Mouse (Mus musculus) intestine, embryonic 15.5 days (tissue): ENCODE measurements at regions not wholly inside any gene's neighbourhood (a gene's known extent, or its start where the extent isn't known, plus 50 kb on each side); places are given as distances from the start of the nearest gene placed in this dataset.

Experiments used
- ATAC-seq: fragments of 200-750 bp; cut with Nextera tagmentation; 2 replicates; pipeline ENCODE4 v1.8.0; 2017; ENCODE audit warnings: moderate TSS enrichment, moderate library complexity
- H3K27ac ChIP-seq: fragments of 300-500 bp; sonication (generic); 2 replicates; pipeline ENCODE4 v1.5.1; 2015; ENCODE audit warnings: mild to moderate bottlenecking, inconsistent platforms
- H3K27me3 ChIP-seq: fragments of 300-500 bp; sonication (generic); replicated peaks from 2 replicates; pipeline ENCODE4 v1.6.1; 2015; ENCODE audit warnings: inconsistent platforms
- H3K36me3 ChIP-seq: fragments of 300-500 bp; sonication (generic); 2 replicates; pipeline ENCODE4 v1.6.1; 2015; ENCODE audit warnings: inconsistent platforms
- H3K4me1 ChIP-seq: fragments of 300-500 bp; sonication (generic); replicated peaks from 2 replicates; pipeline ENCODE4 v1.6.1; 2015; ENCODE audit warnings: inconsistent platforms
- H3K4me2 ChIP-seq: fragments of 300-500 bp; sonication (generic); replicated peaks from 2 replicates; pipeline ENCODE4 v1.6.1; 2015; ENCODE audit warnings: mild to moderate bottlenecking, inconsistent platforms
- H3K4me3 ChIP-seq: fragments of 300-500 bp; sonication (generic); replicated peaks from 2 replicates; pipeline ENCODE4 v1.5.1; 2015; ENCODE audit warnings: inconsistent platforms
- H3K9ac ChIP-seq: fragments of 300-500 bp; sonication (generic); 2 replicates; pipeline ENCODE4 v1.6.1; 2015; ENCODE audit warnings: inconsistent platforms
- H3K9me3 ChIP-seq: fragments of 300-500 bp; sonication (generic); 2 replicates; pipeline ENCODE4 v1.6.1; 2016; ENCODE audit warnings: inconsistent platforms
- WGBS: fragments of 180-500 bp; shearing (Covaris S2); methylation state at CpG from one replicate; pipeline ENCODE4 v1.1.7; 2015; 5-methylcytosine and 5-hydroxymethylcytosine counted together

DNA sequence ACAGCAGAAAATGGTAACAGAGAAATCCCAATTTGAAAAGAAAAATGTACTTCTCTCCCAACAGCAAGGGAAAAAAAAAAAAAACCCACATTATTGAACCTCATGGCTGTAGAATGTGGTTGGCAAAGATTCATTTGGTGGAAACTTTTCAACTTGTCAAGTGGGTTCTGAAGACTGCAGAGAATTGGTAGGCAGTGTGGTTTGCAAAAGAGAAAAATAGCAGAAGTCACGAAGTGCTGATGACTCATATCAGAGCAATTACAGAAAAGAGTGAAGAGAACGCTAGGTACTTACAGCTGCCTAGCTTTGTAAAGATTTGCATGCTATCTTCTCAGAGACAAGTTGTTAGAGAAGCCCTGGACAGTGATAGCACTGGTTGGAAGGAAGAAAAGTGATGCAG, 1211.6 kb downstream of the Galc start:
- Histone ChIP-seq H3K4me3 (no peak overlapping the region), H3K27ac (no peak overlapping the region), H3K27me3 (no peaks in the 10 kb centered on the region), H3K4me2 (no peak overlapping the region), H3K36me3 (no peaks in the 10 kb centered on the region), H3K9ac (no peak overlapping the region), H3K9me3 (no peaks in the 10 kb centered on the region), H3K4me1 (no peaks in the 10 kb centered on the region)
- 62% methylated on average over 2 of the region's 2 CpGs for WGBS
- no peak for ATAC-seq
